Mouse (Mus musculus): ENCODE measurements around the gene Pcna. TPM values are rescaled to one million over a fixed set of nuclear protein-coding genes. Genes with fewer than 3 reads are reported as not detected.

The Pcna gene
- polyA plus RNA-seq, 1 experiment = 284 TPM

DNA sequence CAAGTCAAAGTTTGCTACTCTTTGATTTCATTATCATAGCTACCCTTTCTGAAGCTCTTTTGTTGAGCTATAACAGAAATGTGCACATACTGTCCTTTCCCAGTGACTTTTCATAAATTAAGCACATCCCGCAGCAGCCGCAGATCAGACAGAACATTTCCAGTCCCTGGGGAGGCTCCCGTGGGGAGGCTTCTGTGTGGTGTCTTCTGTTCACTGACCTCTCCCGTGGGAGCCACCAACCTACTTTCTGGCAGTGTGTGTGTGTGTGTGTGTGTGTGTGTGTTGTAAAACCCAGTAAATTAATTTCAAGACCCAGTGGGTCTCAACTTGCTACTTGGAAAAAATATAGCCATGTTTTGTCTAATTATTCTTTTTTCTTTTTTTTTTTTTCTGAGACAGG, 26.9 kb upstream of the Pcna start:
- Histone ChIP-seq H3K4me1 (ENCODE audit: control insufficient read depth, insufficient read depth, low read length) (peaks cover 7% of the 10 kb centered on the region), H3K4me3 (replicated peaks; ENCODE audit: control insufficient read depth, low read depth, low read length) (no peak overlapping the region), H3K27ac (ENCODE audit: control insufficient read depth, insufficient read depth, low read depth, low read length, poor library complexity) (no peak overlapping the region)
- TF ChIP-seq POLR2A (IDR thresholded peaks at IDR 0.05; ENCODE audit: borderline replicate concordance, control insufficient read depth, low read depth, low read length) (no peak), CTCF (IDR thresholded peaks at IDR 0.05; ENCODE audit: control insufficient read depth, insufficient read depth, low read length) (no peak)
- 64% methylated on average over 4 of the region's 4 CpGs for WGBS

DNA sequence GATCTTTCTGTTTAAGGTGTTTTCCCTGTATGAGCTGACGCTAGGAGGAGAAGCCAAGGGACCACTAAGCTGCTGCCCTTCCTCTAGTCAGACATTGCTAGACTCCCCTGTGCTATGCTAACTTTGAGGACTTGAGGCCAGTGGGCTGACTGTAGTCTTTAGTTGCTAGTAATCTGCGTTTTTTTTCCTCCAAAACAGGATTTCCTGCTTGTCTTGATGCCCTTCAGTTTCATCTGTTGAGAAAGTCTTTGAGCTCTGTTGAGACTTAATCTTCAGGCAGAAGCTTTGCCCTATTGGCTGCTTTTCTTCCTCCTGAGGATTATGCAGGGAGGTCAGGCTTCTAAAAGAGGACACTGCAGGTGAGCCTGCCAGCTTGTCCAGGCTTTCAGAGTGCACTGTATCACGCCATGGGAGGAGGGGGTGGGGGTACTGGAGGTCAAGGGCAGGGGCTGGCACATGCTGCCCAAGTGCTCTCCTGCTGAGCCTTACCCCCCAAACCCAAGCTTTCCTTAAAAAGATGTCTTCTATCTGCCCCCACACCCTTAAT, 26.3 kb upstream of the Pcna start:
- Histone ChIP-seq H3K4me3 (replicated peaks; ENCODE audit: control insufficient read depth, low read depth, low read length) (no peak overlapping the region), H3K4me1 (ENCODE audit: control insufficient read depth, insufficient read depth, low read length) (peaks cover 7% of the 10 kb centered on the region), H3K27ac (ENCODE audit: control insufficient read depth, insufficient read depth, low read depth, low read length, poor library complexity) (no peak overlapping the region)
- WGBS = 42% methylated on average over 3 of the region's 3 CpGs
- TF ChIP-seq CTCF (IDR thresholded peaks at IDR 0.05; ENCODE audit: control insufficient read depth, insufficient read depth, low read length) = no peak

DNA sequence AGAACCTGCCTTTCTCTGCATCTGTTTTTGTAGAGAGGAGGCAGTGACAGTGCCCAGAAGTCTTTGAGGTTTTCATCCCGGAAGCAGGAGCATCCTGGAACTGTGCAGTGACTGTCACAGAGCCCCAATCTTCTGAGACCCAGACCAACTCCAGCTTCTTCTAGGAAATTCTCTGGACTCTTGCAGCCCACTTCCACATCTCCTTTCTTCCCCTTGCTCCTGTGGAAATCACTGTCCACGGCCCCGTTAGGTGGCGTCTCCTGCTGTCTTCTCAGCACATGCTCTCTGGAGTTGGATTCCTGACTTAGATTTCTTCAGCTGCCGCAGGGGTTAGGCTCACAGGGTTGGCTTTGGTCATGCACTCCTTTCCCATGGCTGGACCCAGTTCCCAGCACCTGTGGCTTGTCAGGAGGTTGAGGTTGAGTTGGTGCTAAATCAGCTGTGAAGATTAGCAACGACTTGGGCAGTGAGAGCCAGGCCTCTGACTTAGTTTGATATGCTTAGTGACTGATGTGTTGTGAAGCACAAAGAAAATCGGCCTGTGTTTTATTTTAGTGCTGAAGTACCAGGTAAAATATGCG, 25.2 kb upstream of the Pcna start:
- H3K4me1 ChIP-seq (ENCODE audit: control insufficient read depth, insufficient read depth, low read length) = peaks cover 5% of the 10 kb centered on the region
- no peak overlapping the region for H3K4me3 ChIP-seq (replicated peaks; ENCODE audit: control insufficient read depth, low read depth, low read length)
- WGBS = 69% methylated on average over 8 of the region's 8 CpGs
- H3K27ac ChIP-seq (ENCODE audit: control insufficient read depth, insufficient read depth, low read depth, low read length, poor library complexity) = no peak overlapping the region
- TF ChIP-seq CTCF (IDR thresholded peaks at IDR 0.05; ENCODE audit: control insufficient read depth, insufficient read depth, low read length) = no peak
- TF ChIP-seq POLR2A (IDR thresholded peaks at IDR 0.05; ENCODE audit: borderline replicate concordance, control insufficient read depth, low read depth, low read length) = no peak

DNA sequence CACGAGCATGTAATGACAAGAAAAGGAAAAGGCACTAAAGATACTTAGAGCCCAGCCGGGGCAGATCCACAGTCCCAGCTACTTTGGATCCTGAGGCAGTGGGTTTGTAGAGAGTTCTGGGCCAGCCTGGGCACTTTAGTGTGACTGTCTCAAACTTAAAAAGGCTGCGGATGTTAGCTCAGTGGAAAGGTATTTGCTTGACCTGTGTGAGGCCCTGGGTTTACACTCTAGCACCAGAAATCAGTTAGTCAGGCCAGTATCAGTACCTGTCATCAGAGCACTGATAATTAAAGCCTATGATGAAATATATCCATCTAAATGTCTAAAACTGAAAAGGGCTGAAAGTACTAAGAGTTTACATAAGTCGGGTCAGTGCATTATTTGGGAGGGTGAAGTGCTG, 23.1 kb upstream of the Pcna start:
- WGBS = 77% methylated on average over 4 of the region's 4 CpGs
- peaks cover 2% of the 10 kb centered on the region; the same call in 1 of the 2 replicates for H3K4me1 ChIP-seq (ENCODE audit: control insufficient read depth, insufficient read depth, low read length)

DNA sequence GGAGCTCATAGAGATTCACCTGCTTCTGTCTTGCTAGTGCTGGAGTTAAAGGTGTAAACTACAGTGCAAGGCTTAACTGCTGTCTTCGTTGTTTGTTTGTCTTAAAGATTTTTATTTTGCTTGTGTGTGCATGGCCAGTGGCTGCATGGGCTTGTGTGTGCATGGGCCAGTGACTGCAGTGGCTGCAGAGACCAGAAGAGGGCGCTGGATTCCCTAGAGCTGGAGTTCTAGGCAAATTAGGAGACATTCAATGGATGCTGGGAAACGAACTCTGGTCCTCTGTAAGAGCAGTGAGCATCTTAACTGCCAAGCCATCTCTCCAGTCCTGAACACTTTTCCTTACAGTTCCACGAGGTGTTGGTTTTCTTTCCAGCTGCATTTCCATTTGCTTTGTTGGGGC, 22.4 kb upstream of the Pcna start:
- no peak overlapping the region for H3K4me3 ChIP-seq (replicated peaks; ENCODE audit: control insufficient read depth, low read depth, low read length)
- TF ChIP-seq CTCF (IDR thresholded peaks at IDR 0.05; ENCODE audit: control insufficient read depth, insufficient read depth, low read length) = peak; percentile 40; the same call in 1 of the 2 replicates
- TF ChIP-seq POLR2A (IDR thresholded peaks at IDR 0.05; ENCODE audit: borderline replicate concordance, control insufficient read depth, low read depth, low read length) = no peak
- H3K4me1 ChIP-seq (ENCODE audit: control insufficient read depth, insufficient read depth, low read length) = no peaks in the 10 kb centered on the region; the same call in 1 of the 2 replicates
- 77% methylated on average over 4 of the region's 4 CpGs for WGBS
- H3K27ac ChIP-seq (ENCODE audit: control insufficient read depth, insufficient read depth, low read depth, low read length, poor library complexity) = no peak overlapping the region

More for the DNA sequence above, 23.1 kb upstream of the Pcna start:
- TF ChIP-seq CTCF (IDR thresholded peaks at IDR 0.05; ENCODE audit: control insufficient read depth, insufficient read depth, low read length) (no peak), POLR2A (IDR thresholded peaks at IDR 0.05; ENCODE audit: borderline replicate concordance, control insufficient read depth, low read depth, low read length) (no peak)
- Histone ChIP-seq H3K4me3 (replicated peaks; ENCODE audit: control insufficient read depth, low read depth, low read length) (no peak overlapping the region), H3K27ac (ENCODE audit: control insufficient read depth, insufficient read depth, low read depth, low read length, poor library complexity) (no peak overlapping the region)

DNA sequence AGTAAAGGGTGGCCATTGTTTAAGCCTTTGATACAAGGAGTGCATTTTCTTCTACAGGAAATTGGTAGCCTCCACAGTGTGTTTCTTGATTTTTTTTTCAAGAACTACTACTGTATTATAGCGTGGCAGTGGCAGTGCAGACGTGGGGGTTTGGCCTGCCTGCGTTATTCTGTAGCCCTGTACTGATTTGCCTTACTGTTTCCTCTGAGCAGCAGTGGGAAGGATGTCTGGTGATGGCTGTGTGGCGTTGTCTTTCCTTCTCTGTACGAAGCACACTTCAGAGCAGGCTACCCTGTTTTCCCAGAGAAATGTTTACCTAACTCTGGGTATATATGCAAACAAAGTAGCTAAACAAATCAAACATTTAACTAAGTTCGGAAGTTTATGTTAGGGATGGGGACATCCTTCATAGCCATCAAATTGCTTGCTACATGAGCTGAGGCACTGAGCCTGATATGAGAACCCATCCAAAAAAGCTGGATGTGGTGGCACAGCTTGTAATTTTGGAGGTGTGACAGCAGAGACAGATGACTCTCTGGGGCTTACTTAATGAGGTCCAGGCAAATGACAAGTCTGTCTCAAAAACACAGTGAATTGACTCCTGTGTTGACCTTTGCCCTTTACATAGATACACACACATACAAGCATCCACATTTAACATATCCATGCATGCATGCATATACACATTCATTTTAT, 19.7 kb upstream of the Pcna start:
- no peak overlapping the region for H3K27ac ChIP-seq (ENCODE audit: control insufficient read depth, insufficient read depth, low read depth, low read length, poor library complexity)
- H3K4me3 ChIP-seq (replicated peaks; ENCODE audit: control insufficient read depth, low read depth, low read length) = no peak overlapping the region
- no peak for TF ChIP-seq CTCF (IDR thresholded peaks at IDR 0.05; ENCODE audit: control insufficient read depth, insufficient read depth, low read length)
- no peak for TF ChIP-seq POLR2A (IDR thresholded peaks at IDR 0.05; ENCODE audit: borderline replicate concordance, control insufficient read depth, low read depth, low read length)
- 59% methylated on average over 6 of the region's 6 CpGs for WGBS
- H3K4me1 ChIP-seq (ENCODE audit: control insufficient read depth, insufficient read depth, low read length) = no peaks in the 10 kb centered on the region; the same call in 1 of the 2 replicates

DNA sequence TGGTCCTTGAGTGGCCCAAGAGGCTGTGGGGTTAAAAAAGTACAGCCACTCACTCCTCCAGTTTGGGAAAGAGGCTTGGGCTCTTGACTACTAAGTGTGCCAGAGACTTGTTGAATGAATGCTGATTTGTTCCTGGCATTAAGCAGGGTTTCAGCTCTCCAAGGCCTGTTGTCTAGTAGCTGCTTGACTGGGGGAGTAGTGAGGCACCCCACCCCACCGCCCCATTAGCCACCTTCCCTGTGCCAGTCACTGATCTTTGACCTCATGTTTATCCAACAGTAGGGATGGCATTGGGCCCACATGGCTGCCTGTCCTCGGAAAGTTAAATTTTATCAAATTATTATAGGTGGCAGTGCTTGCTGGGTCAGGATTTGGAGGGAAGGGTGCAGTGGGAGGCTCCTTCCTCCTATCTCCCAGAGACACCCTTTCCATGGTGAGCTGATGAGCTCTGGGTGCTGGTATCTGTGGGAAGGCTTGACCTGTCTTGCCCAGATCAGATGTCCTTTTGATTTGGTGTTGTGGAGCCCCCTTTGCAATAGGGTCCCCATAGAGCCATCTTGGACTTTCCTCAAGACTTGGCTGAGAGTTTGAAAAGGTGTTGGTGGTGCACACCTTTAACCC, 17.3 kb upstream of the Pcna start:
- 65% methylated on average over 2 of the region's 2 CpGs for WGBS
- Histone ChIP-seq H3K27ac (ENCODE audit: control insufficient read depth, insufficient read depth, low read depth, low read length, poor library complexity) (no peak overlapping the region), H3K4me3 (replicated peaks; ENCODE audit: control insufficient read depth, low read depth, low read length) (no peak overlapping the region), H3K4me1 (ENCODE audit: control insufficient read depth, insufficient read depth, low read length) (no peaks in the 10 kb centered on the region; the same call in 1 of the 2 replicates)
- TF ChIP-seq POLR2A (IDR thresholded peaks at IDR 0.05; ENCODE audit: borderline replicate concordance, control insufficient read depth, low read depth, low read length) (no peak), CTCF (IDR thresholded peaks at IDR 0.05; ENCODE audit: control insufficient read depth, insufficient read depth, low read length) (no peak)

DNA sequence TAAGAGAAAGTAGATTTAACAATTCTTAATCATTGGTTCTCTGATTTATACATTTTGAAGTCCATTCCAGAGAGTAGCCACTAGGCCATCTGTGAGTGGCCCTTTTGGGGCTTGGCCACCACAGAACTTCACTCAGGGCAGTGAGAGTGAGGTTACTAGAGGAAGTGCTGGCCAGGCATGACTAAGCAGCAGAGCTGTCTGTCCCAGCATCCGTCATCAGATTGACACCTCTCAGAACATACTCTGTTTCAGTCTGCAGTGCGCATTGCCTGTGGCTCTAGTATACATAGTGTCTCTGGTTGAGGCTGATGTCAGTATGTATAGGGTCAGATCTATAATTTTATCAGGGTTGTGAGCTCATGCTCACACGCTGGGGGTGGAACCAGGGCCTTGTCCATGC, 16.1 kb upstream of the Pcna start:
- TF ChIP-seq CTCF (IDR thresholded peaks at IDR 0.05; ENCODE audit: control insufficient read depth, insufficient read depth, low read length) (no peak), POLR2A (IDR thresholded peaks at IDR 0.05; ENCODE audit: borderline replicate concordance, control insufficient read depth, low read depth, low read length) (no peak)
- WGBS = 34% methylated on average over 3 of the region's 3 CpGs
- Histone ChIP-seq H3K27ac (ENCODE audit: control insufficient read depth, insufficient read depth, low read depth, low read length, poor library complexity) (no peak overlapping the region; the same call in 1 of the 2 replicates), H3K4me1 (ENCODE audit: control insufficient read depth, insufficient read depth, low read length) (peaks cover 3% of the 10 kb centered on the region), H3K4me3 (replicated peaks; ENCODE audit: control insufficient read depth, low read depth, low read length) (no peak overlapping the region)
